In genomic region chr13:56475363-56475762, GRCm38 (mm10) we compare ENCODE assay signal across 9 mouse cellular contexts. TPM values are rescaled to one million over a fixed set of nuclear protein-coding genes. Genes with fewer than 3 reads are reported as not detected.
DNase-seq lines count a peak whose midpoint lies in the region; ATAC-seq and TF ChIP-seq lines count a peak whose summit lies in the region.
"Had no signal": no experiment of that assay in that cellular context is flagged by ENCODE, and none has a peak within 500 bp of the region (broad histone marks: within the 10 kb centered on the region; RNA-seq: fewer than 3 reads in every experiment).

No protein-coding gene starts in this region.

- H3K9ac ChIP-seq in intestine, embryonic 14.5 days (ENCODE audit: low read length), result no peak overlapping the region
- H3K9ac ChIP-seq in intestine, embryonic 16.5 days (ENCODE audit: low read depth, low read length), result no peak overlapping the region
- H3K9ac ChIP-seq in hindbrain, embryonic 15.5 days, result no peak overlapping the region
- no peak overlapping the region for H3K9ac ChIP-seq in midbrain, postnatal 0 days (replicated peaks; ENCODE audit: low read length, poor library complexity, severe bottlenecking)
- H3K9ac ChIP-seq: embryonic facial prominence, embryonic 15.5 days had no signal

- peak; percentile 95 for TF ChIP-seq CTCF in midbrain, postnatal 0 days (IDR thresholded peaks at IDR 0.05)

- WGBS in intestine, embryonic 14.5 days, result 26% methylated on average over 4 of the region's 4 CpGs
- WGBS in intestine, embryonic 16.5 days, result 34% methylated on average over 4 of the region's 4 CpGs
- WGBS in hindbrain, embryonic 15.5 days, result 31% methylated on average over 4 of the region's 4 CpGs
- WGBS in midbrain, postnatal 0 days, result 32% methylated on average over 4 of the region's 4 CpGs

- H3K27me3 ChIP-seq in intestine, embryonic 14.5 days (replicated peaks; ENCODE audit: control insufficient read depth, insufficient read depth, low read length), result no peaks in the 10 kb centered on the region
- no peaks in the 10 kb centered on the region for H3K27me3 ChIP-seq in intestine, embryonic 16.5 days (replicated peaks; ENCODE audit: control insufficient read depth, insufficient read depth, low read length)
- no peaks in the 10 kb centered on the region for H3K27me3 ChIP-seq in hindbrain, embryonic 15.5 days
- H3K27me3 ChIP-seq in midbrain, postnatal 0 days (ENCODE audit: insufficient read depth, low read length), result no peaks in the 10 kb centered on the region

- H3K4me2 ChIP-seq in intestine, embryonic 14.5 days (ENCODE audit: low read length), result no peak overlapping the region
- H3K4me2 ChIP-seq in intestine, embryonic 16.5 days (ENCODE audit: low read depth, low read length), result no peak overlapping the region
- no peak overlapping the region; the same call in 1 of the 2 replicates for H3K4me2 ChIP-seq in hindbrain, embryonic 15.5 days
- H3K4me2 ChIP-seq in midbrain, postnatal 0 days (ENCODE audit: low read depth, low read length, poor library complexity, severe bottlenecking), result no peak overlapping the region
- H3K4me2 ChIP-seq: embryonic facial prominence, embryonic 15.5 days had no signal

- no peak overlapping the region for H3K4me3 ChIP-seq in intestine, embryonic 14.5 days (ENCODE audit: low read depth, low read length)
- H3K4me3 ChIP-seq in intestine, embryonic 16.5 days (ENCODE audit: low read length), result no peak overlapping the region
- H3K4me3 ChIP-seq in hindbrain, embryonic 15.5 days, result no peak overlapping the region
- H3K4me3 ChIP-seq in midbrain, postnatal 0 days (ENCODE audit: low read depth, low read length), result no peak overlapping the region
- H3K4me3 ChIP-seq: embryonic facial prominence, embryonic 15.5 days had no signal

- intact Hi-C loops in left cerebral cortex, postnatal 14 days (cut with DNase I), result loop anchor here (5.0 to 10.0 kb wide), 4 partner anchors 179 to 787 kb away; partner anchors contain the start of gene Gm45623

- ATAC-seq in intestine, embryonic 14.5 days (replicated peaks; ENCODE audit: low FRiP score, low TSS enrichment, low read depth), result peak; percentile 70; the same call in 1 of the 2 replicates
- no peak for ATAC-seq in intestine, embryonic 16.5 days
- peak; percentile 65 for ATAC-seq in hindbrain, embryonic 15.5 days (ENCODE audit: low FRiP score, low read depth)
- no peak for ATAC-seq in midbrain, postnatal 0 days (ENCODE audit: low FRiP score)

- DNase-seq in intestine, embryonic 14.5 days (ENCODE audit: low spot score), result peak; percentile 64
- DNase-seq in WW6 (ENCODE audit: low read depth, low spot score), result peak; percentile 20
- peak; percentile 65 for DNase-seq in embryo, embryonic 9.5 days (ENCODE audit: extremely low spot score)
- DNase-seq in left cerebral cortex, postnatal 14 days (ENCODE audit: low spot score in 2 of 2), result peak; percentile 48 to 50
- DNase-seq in midbrain, postnatal 0 days (ENCODE audit: low spot score), result peak; percentile 82
- peak; percentile 38 for DNase-seq in yolk sac, embryonic 10.5 days (ENCODE audit: low spot score)

- H3K9me3 ChIP-seq in intestine, embryonic 14.5 days (ENCODE audit: control insufficient read depth, low read length), result no peaks in the 10 kb centered on the region
- H3K9me3 ChIP-seq in intestine, embryonic 16.5 days (ENCODE audit: control insufficient read depth, low read length), result no peaks in the 10 kb centered on the region
- H3K9me3 ChIP-seq in hindbrain, embryonic 15.5 days, result no peaks in the 10 kb centered on the region
- H3K9me3 ChIP-seq in midbrain, postnatal 0 days (ENCODE audit: low read length), result no peaks in the 10 kb centered on the region
- H3K9me3 ChIP-seq: embryonic facial prominence, embryonic 15.5 days had no signal

- no peaks in the 10 kb centered on the region for H3K36me3 ChIP-seq in intestine, embryonic 14.5 days (ENCODE audit: control insufficient read depth, insufficient read depth, low read length)
- H3K36me3 ChIP-seq in intestine, embryonic 16.5 days (ENCODE audit: control insufficient read depth, insufficient read depth, low read length), result no peaks in the 10 kb centered on the region
- H3K36me3 ChIP-seq in hindbrain, embryonic 15.5 days, result no peaks in the 10 kb centered on the region
- H3K36me3 ChIP-seq in midbrain, postnatal 0 days (ENCODE audit: insufficient read depth, low read length), result no peaks in the 10 kb centered on the region
- H3K36me3 ChIP-seq: embryonic facial prominence, embryonic 15.5 days had no signal

- H3K4me1 ChIP-seq in intestine, embryonic 14.5 days (replicated peaks; ENCODE audit: control insufficient read depth, insufficient read depth, low read length), result 0 out of 2 replicates have a peak, but pooled peaks cover 3% of the 10 kb centered on the region
- no peaks in the 10 kb centered on the region for H3K4me1 ChIP-seq in intestine, embryonic 16.5 days (ENCODE audit: control insufficient read depth, insufficient read depth, low read length)
- peaks cover 9% of the 10 kb centered on the region for H3K4me1 ChIP-seq in hindbrain, embryonic 15.5 days (replicated peaks)
- H3K4me1 ChIP-seq in midbrain, postnatal 0 days (ENCODE audit: insufficient read depth, low read length), result no peaks in the 10 kb centered on the region

- no peak overlapping the region for H3K27ac ChIP-seq in intestine, embryonic 14.5 days (ENCODE audit: low read depth)
- H3K27ac ChIP-seq in intestine, embryonic 16.5 days (ENCODE audit: low read length), result no peak overlapping the region
- H3K27ac ChIP-seq in hindbrain, embryonic 15.5 days (replicated peaks), result no peak overlapping the region
- no peak overlapping the region for H3K27ac ChIP-seq in midbrain, postnatal 0 days (ENCODE audit: low read depth, low read length)
- H3K27ac ChIP-seq: embryonic facial prominence, embryonic 15.5 days had no signal

RNA-seq across cellular contexts. Expression of gene Il9, which starts 6.7 kb away (rescaled TPM):
- polyA plus RNA-seq in intestine, embryonic 14.5 days (2014; fragmentation: Nextera tagmentation; extraction: Ambion mirVana), result not detected in 2 replicates
- not detected in 2 replicates for polyA plus RNA-seq in intestine, embryonic 16.5 days (2015; fragmentation: Nextera tagmentation; extraction: Ambion mirVana)
- polyA plus RNA-seq in hindbrain, embryonic 15.5 days (2015; fragmentation: Nextera tagmentation; extraction: Ambion mirVana), result not detected in 2 replicates
- total RNA-seq in left cerebral cortex, postnatal 14 days (2021), result not detected
- total RNA-seq in midbrain, postnatal 0 days (2014; rRNA removed), result not detected in 2 replicates
- not detected in 2 replicates for polyA plus RNA-seq in midbrain, postnatal 0 days (2015; fragmentation: Nextera tagmentation; extraction: Ambion mirVana)
- polyA plus RNA-seq: embryonic facial prominence, embryonic 15.5 days had no signal

RNA-seq across cellular contexts. Expression of gene Slc25a48, which starts 37.2 kb away (rescaled TPM):
- polyA plus RNA-seq in intestine, embryonic 14.5 days (2014; fragmentation: Nextera tagmentation; extraction: Ambion mirVana), result 0.05 TPM in 2 replicates
- polyA plus RNA-seq in intestine, embryonic 16.5 days (2015; fragmentation: Nextera tagmentation; extraction: Ambion mirVana), result 0.06 TPM in 1 of 2 replicates, not detected in the other
- not detected in 2 replicates for polyA plus RNA-seq in hindbrain, embryonic 15.5 days (2015; fragmentation: Nextera tagmentation; extraction: Ambion mirVana)
- total RNA-seq in left cerebral cortex, postnatal 14 days (2021), result under 1 TPM; 0.08 to 0.13 TPM
- 0.05 and 0.28 TPM in 2 replicates for total RNA-seq in midbrain, postnatal 0 days (2014; rRNA removed)
- 0.04 TPM in 1 of 2 replicates, not detected in the other for polyA plus RNA-seq in midbrain, postnatal 0 days (2015; fragmentation: Nextera tagmentation; extraction: Ambion mirVana)

RNA-seq across cellular contexts. Expression of gene Fbxl21, which starts 46.9 kb away (rescaled TPM):
- 3.2 and 3.8 TPM in 2 replicates for polyA plus RNA-seq in intestine, embryonic 14.5 days (2014; fragmentation: Nextera tagmentation; extraction: Ambion mirVana)
- polyA plus RNA-seq in intestine, embryonic 16.5 days (2015; fragmentation: Nextera tagmentation; extraction: Ambion mirVana), result 1.6 and 2.1 TPM in 2 replicates
- polyA plus RNA-seq in hindbrain, embryonic 15.5 days (2015; fragmentation: Nextera tagmentation; extraction: Ambion mirVana), result 2.6 and 3.4 TPM in 2 replicates
- 1 to 10 TPM; 3.1 to 4.0 TPM for total RNA-seq in left cerebral cortex, postnatal 14 days (2021)
- total RNA-seq in midbrain, postnatal 0 days (2014; rRNA removed), result 5.5 and 7.2 TPM in 2 replicates
- 3.4 and 4.3 TPM in 2 replicates for polyA plus RNA-seq in midbrain, postnatal 0 days (2015; fragmentation: Nextera tagmentation; extraction: Ambion mirVana)

RNA-seq across cellular contexts. Expression of gene Gm3045, which starts 49.0 kb away (rescaled TPM):
- not detected in 2 replicates for polyA plus RNA-seq in intestine, embryonic 14.5 days (2014; fragmentation: Nextera tagmentation; extraction: Ambion mirVana)
- polyA plus RNA-seq in intestine, embryonic 16.5 days (2015; fragmentation: Nextera tagmentation; extraction: Ambion mirVana), result not detected in 2 replicates
- not detected in 2 replicates for polyA plus RNA-seq in hindbrain, embryonic 15.5 days (2015; fragmentation: Nextera tagmentation; extraction: Ambion mirVana)
- total RNA-seq in left cerebral cortex, postnatal 14 days (2021), result not detected
- not detected in 2 replicates for total RNA-seq in midbrain, postnatal 0 days (2014; rRNA removed)
- polyA plus RNA-seq in midbrain, postnatal 0 days (2015; fragmentation: Nextera tagmentation; extraction: Ambion mirVana), result not detected in 2 replicates

Comparison
In these comparisons a context has a peak if more than half of its experiments do, and no peak if none do; other contexts are left out.
1. ATAC-seq: peak in intestine, embryonic 14.5 days (single experiment) and hindbrain, embryonic 15.5 days (single experiment); none in intestine, embryonic 16.5 days (single experiment) and midbrain, postnatal 0 days (single experiment).
2. DNase-seq: peak in every context shown above with its lines; median percentile 82 in midbrain, postnatal 0 days; 65 in embryo, embryonic 9.5 days; 64 in intestine, embryonic 14.5 days; 49 in left cerebral cortex, postnatal 14 days; 38 in yolk sac, embryonic 10.5 days; 20 in WW6.